Mouse (Mus musculus): ENCODE results near the gene Srrd.
"Not testable (repeated sequence)": the region's sequence is repeated elsewhere in the genome, so short reads cannot be mapped to it uniquely, and the experiment has no call there.

Srrd gene

DNA sequence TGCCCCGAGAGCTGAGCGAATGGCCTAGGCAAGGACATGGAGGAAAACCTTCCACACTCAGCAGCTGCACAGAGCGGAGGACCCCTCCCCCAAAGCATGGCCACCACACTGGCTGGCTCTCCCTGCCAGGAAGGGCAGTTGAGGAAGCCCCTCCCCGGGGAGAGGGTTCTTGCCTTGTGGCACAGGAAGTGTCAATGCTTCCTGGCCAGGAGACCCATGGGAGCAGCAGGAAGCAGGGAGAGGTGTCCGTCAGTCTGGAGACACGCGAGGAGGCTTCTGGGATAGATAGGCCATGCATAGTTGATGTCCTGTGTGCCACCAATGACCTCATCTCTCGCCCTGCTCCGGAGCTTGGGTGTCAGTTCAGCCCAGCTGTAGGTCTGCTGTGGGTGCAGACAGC is 13.5 kb upstream of the Srrd start:
- peak in 1 of 2 experiments; percentile 31 for DNase-seq

DNA sequence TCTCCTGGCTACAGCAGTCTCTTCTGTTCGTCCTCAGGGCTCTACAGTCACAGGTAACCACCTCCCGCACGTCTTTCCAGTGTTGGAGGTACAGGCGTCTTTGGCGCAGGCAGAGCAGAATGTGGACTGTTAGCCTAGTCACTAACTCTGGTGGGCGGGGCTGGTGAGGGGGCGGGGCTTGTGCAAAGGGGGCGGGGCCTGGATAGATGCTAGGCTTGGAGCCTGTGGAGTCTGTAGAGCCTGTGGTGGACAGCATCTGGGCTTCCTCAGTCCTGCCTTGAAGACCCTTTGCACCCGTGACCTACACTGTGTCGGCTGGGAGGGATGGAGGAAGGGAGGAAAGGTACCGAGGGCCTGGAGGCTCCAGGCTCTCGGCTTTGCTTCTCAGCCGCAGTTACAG is 13.1 kb upstream of the Srrd start, which contains the start of gene Gm6583:
Gm6583 (minus strand) TSS at position 124 of the 400 bp plus-strand sequence.
- no peak for DNase-seq

DNA sequence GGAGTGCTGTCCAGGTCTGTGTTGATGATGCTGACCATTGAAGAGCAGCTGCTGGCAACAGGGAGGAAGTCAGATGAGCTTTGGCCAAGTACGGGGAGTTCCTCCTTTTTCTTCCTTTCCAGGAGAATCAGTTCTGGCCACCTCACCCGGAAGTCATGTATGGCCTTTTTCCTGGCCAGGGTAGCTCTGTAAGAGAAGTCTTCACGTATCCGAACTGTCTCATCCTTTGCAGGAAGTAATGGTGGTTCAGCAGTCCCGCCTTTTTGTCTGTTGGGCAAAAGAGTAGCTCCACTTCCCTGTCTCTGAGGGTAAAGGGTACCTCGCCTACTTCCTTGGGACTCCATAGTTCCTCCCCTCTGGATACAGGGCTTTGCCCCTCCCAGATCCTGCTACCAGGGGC is 12.7 kb upstream of the Srrd start:
- DNase-seq: no peak

DNA sequence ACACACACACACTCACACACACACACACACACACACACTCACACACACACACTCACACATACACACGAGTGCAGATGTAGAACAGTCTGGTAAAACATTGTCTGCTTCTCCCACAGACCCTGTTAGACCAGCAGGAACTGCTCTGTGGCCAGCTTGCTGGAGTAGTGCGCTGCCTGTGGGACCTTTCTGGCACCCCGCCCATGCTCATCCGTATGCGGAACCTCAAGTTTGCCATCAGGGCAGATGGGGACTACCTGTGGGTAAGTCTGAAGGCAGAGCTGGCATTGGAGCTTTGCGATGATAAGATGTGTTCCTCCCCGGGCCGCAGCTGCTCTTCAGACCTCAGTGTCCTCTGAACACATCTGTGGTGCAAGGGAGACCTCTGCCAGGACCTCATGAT is 6.3 kb upstream of the Srrd start:
- DNase-seq: no peak

DNA sequence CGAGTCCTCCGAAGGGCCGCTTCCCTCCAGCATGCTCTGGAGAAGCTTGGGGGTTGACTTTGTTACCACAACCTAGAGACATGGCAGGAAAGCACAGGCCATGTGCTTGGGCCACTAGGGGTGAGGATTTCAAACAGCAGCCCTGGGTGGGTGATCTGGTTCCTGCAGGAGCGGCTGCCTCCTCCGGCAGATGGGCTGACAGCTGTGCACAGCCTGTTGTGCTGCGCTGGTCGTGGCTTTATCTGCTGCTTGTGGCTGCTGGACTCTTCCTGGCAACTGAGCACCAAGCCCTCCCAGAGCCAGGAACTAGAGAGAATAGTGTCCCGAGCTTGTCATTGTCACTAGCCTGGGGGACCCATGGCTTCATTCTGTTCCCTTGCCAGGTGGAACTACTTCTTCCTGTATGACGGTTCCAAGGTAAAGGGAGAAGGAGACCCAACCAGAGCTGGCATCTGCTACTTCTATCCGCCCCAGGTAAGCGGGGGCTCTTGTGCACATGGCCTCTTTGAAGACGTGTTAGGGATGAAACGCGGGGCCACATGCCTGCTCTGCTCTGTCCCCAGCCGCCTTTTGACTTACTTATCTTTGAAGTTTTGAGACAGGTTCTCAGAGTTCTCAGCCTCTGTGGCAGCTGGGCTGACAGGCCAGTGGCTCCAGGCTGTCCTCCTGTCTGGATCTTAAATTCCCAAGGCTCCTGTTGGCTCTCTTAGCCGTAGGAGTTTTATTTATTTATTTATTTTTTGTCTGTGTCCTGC is 3.5 kb upstream of the Srrd start:
- DNase-seq: no peak

DNA sequence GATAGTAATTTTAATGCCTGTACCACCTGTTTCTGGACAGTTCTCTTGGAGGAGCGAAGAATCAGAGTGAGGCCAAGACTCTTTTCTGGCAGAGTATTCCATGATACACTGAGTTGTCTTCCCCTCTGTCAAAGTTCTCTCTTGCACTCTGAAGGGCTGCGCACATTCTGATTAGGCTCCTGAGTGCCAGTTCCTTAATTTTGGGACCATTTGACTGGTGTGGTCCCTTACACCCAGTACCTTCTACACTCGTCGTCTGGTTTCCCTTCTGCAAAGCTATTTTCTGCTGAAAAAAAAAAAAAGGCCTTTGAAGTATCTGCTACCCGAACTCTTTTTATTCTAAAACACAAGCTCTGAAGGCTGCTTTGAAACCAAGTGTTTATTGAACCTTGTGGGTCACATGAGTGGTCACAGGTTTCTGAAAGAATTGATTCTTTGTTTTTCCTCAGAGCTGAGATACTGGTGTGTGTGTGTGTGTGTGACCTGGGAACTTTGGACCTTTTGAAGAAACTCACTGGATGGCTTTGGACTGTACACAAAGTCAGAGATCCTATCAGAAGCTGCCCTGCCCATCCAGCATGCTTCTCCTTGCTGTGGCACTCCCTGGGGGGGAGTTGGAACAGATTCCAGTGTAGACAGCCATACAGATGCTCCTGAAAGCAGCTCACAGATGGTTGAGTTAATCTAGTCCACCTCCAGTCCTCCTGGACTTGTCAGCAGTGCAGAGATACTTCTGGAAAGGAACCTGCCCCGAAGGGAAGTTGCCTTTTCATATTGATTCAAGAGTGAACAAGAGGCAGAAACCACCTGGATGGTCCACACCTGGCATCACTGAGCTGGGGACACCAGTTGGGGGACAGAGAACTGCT is 1.5 kb upstream of the Srrd start:
- peak; percentile 35 to 63 for DNase-seq

DNA sequence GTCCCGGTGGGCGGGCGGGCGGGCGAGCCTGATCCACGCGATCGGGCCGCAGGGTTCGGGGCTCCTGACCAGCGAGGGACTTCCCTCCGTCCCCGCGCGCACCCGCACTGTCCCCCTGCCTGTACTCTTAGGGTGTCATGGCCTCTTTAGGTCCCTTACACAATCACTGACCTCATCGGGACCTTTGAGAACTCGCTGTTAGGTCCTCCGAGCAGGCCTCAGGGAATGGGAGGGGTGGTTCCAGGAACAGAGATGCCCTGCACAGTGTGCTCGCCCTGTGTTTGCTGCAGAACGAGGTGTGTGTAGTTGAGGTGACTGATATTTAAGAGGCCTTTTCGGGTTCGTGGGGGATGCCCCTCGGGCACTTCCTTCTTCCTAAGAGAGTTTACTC is 360 bp upstream of the Srrd start:
- DNase-seq: peak; percentile 17 to 23

DNA sequence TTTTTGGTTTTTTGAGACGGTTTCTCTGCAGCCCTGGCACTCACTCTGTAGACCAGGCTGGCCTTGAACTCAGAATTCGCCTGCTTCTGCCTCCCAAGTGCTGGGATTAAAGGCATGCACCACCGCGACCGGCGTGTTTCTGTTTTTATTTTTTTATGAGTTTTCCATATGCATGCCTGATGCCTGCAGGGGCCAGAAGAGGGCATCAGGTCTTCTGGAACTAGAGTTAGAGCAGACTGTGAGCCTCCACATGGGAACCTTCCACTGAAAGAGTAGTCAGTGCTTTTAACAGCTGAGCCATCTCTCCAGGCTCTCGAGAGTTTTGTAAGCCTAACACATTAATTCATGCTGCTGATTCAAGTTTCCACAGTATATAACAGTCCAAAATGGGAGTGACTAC is 3.6 kb downstream of the Srrd start:
- DNase-seq: no peak

DNA sequence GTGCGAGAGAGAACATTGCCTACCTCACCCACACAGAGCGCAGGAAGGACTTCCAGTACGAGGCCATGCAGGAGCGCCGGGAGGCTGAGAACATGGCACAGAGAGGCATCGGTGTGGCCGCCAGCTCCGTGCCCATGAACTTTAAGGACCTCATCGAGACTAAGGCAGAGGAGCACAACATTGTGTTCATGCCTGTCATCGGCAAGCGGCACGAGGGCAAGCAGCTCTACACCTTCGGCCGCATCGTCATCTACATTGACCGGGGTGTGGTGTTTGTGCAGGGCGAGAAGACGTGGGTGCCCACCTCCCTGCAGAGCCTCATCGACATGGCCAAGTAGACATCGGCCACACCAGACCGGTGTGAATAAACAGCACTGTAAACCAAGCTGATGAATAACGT is 5.8 kb downstream of the Srrd start:
- DNase-seq: no peak

DNA sequence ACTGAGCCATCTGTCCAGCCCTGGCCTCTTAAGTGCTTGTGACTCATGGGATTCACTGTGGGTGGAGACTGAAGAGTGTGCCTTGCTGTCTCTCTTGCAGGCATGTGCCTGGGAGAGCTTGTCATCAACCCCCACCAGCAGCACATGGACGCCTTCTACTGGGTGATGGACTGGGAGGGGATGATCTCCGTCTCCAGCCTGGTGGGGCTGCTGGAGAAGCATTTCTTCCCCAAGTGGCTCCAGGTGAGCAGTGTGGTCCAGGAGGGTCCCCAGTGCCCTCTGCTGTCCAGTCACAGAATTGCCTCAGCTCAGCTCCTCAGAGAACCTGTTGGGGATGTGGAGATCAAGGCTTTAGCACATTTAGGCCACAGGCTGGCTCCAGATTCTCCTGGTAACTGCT is 7.4 kb downstream of the Srrd start:
- peak; percentile 28 to 65 for DNase-seq

DNA sequence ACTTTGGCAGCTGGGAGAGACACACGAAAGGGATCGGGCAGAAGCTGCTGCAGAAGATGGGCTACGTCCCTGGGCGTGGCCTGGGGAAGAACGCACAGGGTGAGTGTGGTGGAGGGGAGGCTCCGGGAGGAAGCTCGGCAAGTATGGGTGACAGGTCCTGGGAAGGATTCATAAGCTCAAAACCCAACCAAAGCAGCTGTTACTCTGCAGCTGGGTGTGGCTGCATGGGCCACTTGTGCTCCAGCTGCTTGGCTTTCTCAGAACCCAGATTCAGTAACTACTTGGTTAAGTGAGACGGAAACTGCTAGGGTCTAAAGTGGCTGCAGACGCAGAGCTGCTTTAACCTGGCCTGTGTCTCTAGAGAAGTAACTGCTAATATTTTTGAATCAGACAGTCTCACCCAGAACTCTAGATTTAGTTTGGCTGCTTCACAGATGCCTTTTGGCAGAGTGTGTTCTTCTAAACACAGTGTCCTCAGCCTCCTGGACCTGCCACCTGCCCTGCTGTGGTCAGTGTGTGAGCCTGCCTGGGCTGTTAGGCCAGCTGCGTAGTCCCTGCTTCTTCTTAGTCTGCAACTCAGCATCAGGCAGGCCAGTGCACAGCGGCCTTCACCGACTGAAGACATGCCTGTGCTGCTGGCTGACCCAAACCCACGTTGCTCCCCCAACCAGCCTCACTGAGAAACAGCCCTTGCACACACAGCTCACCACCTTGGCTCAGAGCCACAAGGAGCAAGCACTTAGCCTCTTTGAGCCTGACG is 12.9 kb downstream of the Srrd start:
- no peak for DNase-seq

DNA sequence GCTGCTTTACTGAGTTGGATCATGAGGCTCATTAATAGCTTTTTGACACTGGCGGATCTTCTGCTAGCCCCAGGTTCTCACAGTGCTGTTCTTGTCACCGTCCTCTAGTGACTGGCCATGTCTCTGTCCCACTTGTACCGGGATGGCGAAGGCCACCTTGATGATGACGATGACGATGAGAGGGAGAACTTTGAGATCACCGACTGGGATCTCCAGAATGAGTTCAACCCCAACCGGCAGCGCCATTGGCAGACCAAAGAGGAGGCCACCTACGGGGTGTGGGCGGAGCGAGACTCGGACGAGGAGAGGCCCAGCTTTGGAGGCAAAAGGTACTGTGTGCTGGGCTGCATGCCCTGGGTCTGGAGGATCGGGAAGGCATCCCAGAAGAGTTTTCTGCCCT is 15.0 kb downstream of the Srrd start:
- no peak for DNase-seq

DNA sequence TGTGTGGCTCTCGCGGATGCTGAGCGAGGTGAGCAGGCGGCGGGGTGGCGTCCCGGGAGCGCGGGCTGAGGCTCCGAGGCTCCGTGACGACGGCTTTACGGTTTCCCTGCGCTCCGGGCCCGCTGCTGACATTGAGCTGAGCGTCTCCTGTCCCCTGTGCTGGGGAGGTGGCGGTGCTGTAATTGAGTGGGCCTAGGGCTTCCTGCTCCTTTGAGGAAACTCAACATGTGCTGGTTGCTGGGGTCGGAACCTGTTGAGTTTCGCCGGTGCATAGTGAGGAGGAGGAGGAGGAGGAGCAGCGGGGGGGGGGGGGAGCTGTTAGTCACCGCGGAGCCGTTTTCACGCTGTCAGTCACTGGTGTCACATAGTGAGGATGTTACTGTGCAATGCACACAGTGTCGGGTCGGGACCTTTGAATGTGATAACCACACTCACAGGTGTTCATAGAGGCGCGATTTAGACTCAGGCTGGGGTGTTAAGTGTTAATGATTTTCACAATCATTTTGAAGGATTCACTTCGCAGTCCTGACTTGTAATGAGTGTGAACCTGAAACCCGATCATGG is 16.3 kb downstream of the Srrd start:
- no peak for DNase-seq

DNA sequence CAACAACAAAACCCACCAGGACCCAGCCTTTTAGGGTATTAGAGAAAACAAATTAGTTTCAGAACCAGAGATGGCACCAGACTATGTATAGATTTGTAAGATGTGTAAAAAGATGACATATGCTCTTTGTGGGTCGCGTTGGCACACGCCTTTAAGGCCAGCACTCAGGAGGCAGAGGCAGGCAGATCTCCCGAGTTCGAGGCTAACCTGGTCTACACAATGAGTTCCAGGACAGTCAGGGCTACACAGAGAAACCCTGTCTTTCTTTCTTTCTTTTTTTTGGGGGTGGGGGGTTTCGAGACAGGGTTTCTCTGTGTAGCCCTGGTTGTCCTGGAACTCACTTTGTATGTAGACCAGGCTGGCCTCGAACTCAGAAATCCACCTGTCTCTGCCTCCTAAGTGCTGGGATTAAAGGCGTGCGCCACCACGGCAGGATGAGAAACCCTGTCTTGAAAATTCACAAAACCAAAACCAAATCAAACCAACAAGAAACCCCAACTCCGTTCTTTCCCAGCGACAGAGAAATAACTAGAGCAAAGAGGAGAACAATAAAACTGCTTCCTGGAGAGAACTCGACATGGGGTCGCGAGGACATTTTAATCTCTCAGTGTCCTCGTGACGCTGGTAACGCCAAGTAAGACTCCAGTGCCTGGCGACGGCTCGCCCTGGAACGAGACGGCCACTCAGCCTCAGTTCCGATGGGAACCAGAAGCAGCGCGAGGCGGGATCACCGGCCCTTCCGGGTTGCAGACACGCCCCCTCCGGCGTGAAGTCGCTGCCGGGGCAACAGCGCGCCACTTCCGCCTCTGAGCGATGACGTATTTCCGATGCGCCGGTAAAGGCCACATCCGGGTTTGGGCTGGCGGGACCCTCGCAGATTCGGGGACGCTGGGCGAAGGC is 17.0 kb downstream of the Srrd start, which contains the start of gene Tfip11:
Tfip11 (plus strand) TSS at position 813 of the 900 bp plus-strand sequence.
- DNase-seq: peak; percentile 94 to 96

DNA sequence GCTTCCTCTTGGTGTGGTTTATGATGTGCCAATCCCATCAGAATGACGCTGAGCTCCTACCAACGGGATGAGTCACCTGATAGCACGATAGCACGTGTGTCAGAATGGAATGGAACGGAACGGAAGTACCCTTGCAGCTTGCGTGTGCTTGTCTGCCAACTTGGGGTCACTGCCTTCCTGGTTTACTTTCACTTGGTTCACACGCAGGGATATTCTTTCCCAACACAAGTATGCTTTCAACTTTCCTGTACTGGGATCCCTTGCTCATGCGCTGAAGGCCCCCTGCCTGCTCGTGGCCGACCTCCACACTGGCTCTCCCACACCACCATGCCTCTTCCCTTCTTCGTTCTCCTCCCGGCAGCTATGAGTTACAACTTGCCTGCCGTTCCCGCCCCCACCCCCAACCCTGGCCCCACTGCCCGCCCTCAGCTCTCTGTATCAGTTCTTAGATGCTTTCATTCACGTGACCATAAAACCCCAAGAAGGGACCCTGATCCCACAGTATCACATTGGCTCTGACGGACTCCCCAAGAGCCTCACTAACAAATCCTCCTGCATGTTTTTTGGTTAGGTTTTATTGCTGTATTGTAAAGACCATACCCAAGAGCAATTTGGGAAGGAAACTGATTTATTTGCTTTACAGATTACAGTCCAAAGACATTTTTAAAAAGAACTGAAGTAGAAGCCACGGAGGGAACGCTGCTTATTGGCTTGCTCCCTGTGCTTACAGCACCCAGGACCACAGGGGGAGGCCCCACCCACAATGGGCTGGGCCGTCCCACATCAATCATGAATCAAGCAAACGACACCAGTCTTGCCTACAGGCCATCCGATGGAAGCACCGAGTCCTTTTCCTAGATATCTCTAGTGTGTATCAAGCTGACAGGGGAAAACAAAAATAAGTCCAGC is 17.9 kb downstream of the Srrd start:
- peak; percentile 32 to 50 for DNase-seq

DNA sequence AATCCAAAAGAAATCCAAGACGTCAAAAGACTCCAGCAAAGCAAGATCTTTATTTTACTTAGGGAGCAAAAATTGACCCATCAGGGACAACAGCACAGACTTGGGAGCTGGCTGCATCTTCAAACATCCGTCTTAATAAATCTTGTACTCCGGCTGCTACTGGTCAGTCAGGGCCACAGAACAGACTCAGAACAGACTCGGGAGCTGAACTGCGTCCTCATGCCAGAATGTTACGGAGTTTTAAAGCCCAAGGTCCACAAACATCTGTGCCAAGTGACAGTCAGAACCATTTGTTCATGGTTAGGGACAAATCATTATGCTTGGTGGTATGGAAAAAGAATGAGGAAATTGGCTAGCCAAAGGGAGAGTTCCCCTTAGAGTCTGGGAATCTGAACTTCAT is 19.6 kb downstream of the Srrd start:
- no peak for DNase-seq

DNA sequence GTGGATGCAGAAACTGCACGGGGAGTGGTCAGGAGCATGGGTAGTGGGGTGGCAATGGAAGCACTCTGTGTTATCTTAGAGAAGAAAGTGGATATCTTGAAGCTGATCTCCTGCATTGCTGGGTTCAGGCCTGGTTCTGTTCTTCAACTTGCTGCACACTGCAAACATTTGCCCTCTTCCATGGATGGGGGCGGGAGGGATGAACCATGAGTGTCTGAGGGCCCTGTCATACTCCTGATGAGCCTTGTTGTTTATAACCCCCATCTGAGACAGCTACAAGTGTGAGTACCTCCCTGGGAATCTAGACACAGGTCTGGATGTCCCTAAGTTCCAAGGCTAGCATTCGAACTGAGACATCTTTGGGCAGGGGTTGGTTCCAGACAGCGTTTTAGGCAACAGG is 21.5 kb downstream of the Srrd start:
- DNase-seq: no peak

DNA sequence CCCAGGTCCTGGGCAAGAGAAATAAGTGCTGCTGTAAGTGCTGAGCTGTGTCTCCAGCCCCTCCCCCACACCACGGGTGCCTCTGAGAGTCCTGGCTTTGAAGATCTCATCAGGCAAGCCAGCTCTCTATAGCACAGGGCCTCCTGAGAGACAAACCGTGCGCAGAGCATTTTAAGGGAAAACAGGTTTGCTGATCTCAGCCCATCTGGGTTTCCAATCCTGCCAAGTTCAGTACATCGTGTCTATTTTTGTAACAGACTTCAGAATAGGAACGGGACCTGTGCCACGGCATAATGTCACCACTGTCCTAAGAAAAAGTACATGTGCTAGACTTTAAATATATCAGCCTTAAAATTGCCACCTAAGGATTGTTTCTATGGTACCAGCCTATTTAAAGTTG is 21.9 kb downstream of the Srrd start:
- no peak for DNase-seq

DNA sequence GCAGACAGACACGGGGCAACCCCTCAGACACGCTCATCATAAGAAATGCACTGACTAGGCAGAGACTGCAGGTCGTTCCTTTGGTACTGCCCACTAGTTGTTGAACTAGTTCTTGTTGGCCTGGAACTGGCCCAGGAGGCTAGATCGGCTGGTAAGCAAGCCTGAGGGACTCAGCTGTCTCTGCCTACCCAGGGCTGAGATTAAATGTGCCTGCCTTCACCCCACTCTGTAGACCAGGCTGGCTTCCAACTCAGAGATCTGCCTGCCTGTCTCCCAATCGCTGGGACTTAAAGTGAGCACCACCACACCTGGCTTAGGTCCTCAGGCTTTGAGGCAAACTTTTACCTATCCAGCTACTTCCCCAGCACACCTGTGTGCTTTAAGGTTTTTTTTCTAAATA is 22.5 kb downstream of the Srrd start:
- no peak for DNase-seq

DNA sequence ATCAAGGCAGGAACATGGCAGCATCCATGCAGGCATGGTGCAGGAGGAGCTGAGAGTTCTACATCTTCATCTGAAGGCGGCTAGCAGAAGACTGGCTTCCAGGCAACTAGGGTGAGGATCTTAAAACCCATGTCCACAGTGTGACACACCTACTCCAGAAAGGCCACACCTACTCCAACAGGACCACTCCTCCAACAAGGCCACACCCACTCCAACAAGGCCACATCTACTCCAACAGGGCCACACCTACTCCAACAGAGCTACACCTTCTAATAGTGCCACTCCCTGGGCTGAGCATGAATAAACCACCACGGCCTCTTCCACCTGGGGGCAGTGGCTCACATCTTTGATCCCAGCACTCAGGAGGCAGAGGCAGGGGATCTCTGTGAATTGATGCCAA is 23.5 kb downstream of the Srrd start:
- not testable (repeated sequence) for DNase-seq

DNA sequence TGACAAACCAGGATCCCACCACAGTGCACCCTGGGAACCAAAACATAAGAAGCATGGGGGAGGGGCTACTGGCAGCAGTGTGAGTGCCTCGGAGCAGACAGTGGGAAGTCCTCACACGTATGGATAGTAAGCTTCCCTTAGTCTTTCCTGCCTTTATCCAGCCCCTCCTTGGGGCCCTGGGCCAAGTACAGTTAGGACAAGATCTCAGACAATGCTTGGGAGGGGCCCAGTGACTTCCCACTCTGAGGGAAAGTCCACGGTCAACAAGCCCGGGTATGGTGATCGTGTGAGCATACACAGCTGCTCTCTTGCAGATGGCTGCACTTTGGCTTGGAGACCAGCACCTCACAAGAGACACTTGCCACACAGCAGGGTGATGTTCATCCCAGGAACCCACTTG is 25.5 kb downstream of the Srrd start:
- DNase-seq: peak in 1 of 2 experiments; percentile 40

All from kidney, adult 8-10 months (tissue).